Mouse (Mus musculus) B cell, adult 67 days (primary cell): ENCODE measurements around the gene Perm1. TPM values are rescaled to one million over a fixed set of nuclear protein-coding genes. Genes with fewer than 3 reads are reported as not detected.

Experiments
- total RNA-seq, 2 experiments: library from RNA; stranded (reverse); gene quantifications; 4 replicates each; pipeline ENCODE4 v1.2.4; 2023

The Perm1 gene
- total RNA-seq, result under 1 TPM; 0.24 to 0.44 TPM

DNA sequence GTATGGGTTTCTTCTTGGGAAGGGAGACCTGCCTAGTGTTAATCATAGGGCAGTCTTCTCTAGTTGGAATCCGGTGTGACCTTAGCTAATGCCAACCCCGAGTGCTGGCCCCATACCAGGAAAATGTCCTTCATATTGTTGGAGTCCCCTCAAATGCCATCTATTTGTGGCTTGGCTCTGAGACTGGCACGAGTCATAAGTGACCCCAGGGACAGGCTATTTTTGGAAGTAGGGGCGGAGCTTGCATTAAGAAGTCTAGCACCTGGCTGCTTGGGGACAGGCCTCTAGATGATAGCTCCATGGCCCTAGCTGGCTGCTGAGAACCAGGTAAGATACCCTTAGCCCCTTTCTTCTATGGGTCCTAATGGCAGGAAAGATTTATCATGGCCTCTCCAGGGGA is at the start of gene Perm1:
Perm1 (plus strand) TSS at position 220 of the 400 bp plus-strand sequence.

DNA sequence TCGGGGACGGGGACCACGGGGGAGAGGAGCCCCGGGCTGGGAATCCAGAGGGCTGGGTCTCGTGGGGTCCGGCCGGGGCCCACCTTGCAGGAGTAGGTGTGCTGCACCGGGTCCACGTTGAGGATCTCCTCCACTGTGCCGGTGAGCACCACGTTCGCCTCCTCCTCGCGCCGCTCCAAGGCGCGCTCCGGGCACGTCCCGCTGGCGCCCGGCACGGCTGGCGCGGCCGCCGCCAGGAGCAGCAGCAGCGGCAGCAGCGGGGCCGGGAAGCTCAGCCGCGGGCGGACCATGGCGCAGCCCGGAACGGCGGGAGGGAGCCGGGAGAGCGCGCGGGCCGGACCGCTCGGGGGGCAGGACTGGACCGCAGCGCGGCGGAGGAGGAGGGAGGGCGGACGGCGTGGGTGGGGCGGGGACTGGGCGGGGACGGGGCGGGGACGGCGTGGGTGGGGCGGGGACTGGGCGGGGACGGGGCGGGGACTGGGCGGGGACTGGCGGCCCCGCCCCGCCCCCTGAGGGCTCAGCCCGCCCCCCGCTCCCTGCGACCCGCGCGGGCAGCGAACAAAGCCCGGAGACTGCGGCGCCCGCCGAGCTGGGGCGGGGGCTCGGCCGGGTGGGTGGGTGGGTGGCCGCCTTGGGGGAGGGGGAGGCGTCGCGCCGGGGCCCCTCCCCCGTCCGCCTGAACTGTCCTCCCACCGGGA is 18.4 kb upstream of the Perm1 start, which contains the start of gene Agrn:
Agrn (minus strand) TSS at position 358 of the 698 bp plus-strand sequence.

DNA sequence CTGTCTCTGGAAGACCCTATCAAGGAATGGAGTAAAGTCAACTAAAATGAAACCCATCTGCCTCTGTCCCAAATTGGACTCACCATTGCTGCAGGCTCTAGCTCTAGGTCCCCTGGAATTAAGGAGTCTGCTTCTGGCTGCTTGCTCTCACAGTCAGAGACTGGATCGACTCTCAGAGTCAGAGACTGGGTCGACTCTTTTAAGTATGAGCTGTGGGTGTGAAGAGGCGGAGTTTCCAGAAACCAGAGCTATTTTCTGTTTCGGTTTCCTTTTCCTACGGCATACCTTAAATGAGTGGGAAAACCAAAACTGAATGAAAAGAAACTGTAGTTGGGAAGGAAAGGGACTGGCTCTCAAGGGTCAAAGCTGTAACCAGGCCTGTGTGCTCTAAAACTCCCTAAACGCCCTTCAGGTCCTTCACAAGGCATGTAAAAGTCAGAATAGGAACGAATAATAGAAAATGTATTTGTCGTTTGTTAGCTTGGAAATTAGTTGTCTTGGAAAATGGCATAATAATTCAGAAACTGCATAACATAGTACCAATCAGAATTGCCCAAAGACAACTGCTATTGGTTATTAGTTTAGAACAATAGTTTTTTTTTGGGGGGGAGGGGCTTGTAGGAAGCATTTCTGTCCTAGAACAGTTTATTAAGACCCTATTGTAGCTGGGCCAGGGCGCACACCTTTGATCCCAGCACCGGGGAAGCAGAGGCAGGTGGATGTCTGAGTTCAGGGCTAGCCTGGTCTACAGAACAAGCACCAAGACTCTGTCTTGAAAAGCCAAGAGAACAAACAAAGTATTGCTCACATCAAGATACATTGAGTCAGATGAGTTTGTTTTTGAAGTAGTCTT is 14.8 kb upstream of the Perm1 start, which contains the start of gene Isg15:
Isg15 (minus strand) TSS at position 196 of the 853 bp plus-strand sequence.

DNA sequence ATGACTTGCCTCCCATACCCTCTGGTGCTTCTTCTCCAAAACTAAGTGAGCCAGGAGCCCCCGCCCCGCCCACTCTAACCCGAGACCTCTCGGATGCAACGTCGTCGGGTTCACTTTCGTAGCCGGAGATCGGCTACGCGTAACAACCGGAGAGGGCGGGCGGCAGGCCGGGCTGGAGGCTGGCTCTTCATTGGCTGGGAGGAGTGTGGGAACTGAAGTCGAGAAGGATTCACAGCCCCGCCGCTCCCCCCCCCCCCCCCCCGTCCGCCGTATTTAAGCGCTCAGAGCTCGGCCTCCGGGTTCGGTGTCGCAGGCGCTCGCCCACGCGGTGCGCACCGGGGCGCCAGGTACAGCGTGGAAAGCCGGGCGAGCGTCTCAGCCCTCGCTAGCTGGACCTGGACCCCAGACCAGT is 12.7 kb upstream of the Perm1 start, which contains the start of gene AW011738:
AW011738 (plus strand) TSS at position 304 of the 412 bp plus-strand sequence.

DNA sequence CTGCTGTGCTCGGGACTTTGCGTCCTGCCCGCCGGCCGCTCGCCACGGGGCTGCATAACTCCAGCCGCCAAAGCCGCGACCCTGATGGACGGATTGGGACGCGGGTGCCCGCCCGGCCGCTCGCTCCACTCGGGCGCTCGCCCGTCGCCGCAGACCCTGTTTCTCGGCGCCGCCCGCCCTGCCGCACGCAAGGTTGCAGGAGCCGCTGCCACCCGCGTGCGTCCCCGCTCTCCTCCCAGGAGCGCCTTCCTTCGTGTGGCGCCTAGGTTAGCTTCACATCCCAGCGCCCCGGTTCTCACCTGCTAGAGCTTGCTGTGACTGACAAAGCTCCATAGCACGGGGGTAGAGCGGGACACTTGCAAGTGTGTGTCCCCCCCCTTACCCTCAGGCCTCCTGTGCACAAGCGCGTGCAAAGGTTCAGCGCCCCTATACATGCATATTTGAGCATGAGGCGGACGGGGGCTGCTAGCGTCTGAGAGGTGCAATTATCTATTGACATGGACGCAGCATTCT is 19.1 kb downstream of the Perm1 start, which contains the start of gene Plekhn1:
Plekhn1 (minus strand) TSS at position 157 of the 513 bp plus-strand sequence.

DNA sequence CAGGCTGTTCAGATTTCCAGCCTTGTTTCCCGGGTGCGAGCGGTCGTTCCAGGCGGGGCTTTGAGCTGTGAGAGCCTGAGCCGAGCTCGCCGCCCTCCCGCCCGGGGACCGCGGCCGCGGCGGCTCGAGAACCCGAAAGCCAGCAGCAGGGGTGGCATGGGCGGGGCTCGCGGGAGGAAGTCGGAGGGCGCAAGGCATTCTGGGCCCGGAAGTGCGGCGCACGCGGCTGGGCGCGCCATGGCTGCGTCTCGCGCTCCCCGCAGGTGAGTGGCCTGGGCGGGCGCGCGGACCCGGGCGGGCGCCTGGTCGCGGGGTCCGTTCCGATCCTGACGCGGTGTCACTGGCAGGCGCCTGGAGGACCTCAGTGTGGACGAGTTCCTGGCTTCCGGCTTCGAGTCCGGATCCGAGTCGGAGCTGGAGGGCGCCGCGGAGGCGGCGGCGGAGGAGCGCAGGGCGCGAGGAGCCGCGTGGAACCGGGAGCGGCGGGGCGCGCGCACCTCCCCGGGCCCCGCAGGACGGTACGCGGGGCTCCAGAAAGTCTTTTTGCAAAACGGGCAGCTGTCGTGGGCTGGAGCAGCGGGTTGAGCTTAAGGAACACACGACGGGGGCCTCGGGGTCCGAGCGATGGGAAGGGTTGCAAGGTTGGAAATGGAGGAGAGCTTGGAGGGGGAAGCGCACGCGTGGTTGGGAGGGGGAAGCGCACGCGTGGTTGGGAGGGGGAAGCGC is 20.3 kb downstream of the Perm1 start, which contains the start of gene Noc2l:
Noc2l (plus strand) TSS at position 203 of the 726 bp plus-strand sequence.

DNA sequence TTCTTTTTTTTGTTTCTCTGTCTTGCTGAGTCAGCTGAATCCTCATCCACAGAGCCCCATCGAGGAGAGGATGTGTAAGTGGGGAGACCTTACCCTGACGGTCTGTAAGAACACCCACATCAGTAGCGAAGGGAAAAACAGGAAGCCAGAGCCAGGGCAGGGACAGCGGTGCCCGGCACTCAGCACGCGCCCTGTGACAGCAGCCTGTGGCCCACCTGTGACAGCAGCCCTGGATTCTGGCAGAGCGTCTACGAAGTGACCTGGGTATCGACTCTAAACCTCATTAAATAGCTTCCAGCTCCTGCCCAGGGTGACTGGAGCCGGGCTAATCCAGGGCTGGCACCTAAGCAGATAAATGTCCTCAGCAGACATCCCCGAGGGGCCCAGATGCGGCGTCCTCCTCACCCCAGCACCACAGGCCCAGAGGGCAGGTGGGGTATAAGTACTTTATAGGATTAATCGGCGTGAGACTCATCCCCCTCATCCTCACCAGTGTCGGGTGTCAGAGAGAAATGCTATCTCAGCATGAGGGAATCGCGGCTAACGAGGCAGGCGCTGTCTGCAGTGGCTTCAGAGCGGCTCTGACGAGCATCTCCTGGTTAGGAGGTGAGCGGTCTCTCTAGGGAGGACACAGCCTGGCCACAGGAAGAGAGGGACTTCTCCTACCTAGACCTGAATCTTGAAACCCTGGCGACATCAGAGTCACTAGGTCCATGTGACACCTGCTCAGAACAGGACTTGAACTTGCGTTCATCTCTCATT is 39.6 kb downstream of the Perm1 start, which contains the start of gene Samd11:
Samd11 (minus strand) TSS at position 580 of the 762 bp plus-strand sequence.

Other genes with a start within 250 kb of the Perm1 start
- gene B3galt6, start 223.2 kb upstream of the Perm1 start, total RNA-seq, result 1 to 10 TPM; 2.9 to 3.8 TPM
- 100 to 1,000 TPM; 124 to 134 TPM for gene Sdf4, start 223.0 kb upstream of the Perm1 start, total RNA-seq
- 10 to 100 TPM in 1 of 2 experiments, 1 to 10 TPM in 1; 3.7 to 11.2 TPM for gene Tnfrsf4, start 202.0 kb upstream of the Perm1 start, total RNA-seq
- gene Tnfrsf18, start 189.7 kb upstream of the Perm1 start, total RNA-seq, result 10 to 100 TPM; 15.0 to 17.0 TPM
- gene Ttll10, start 156.5 kb upstream of the Perm1 start, total RNA-seq, result not detected
- gene 9430015G10Rik, start 105.9 kb upstream of the Perm1 start, total RNA-seq, result 10 to 100 TPM; 67.6 to 67.9 TPM
- 1 to 10 TPM; 1.7 to 1.8 TPM for gene Rnf223, start 85.4 kb upstream of the Perm1 start, total RNA-seq
- gene Agrn, start 18.4 kb upstream of the Perm1 start, total RNA-seq, result 1 to 10 TPM; 1.8 to 4.1 TPM
- 1 to 10 TPM; 6.6 to 7.7 TPM for gene Isg15, start 15.1 kb upstream of the Perm1 start, total RNA-seq
- 1 to 10 TPM; 9.3 TPM for gene AW011738, start 12.6 kb upstream of the Perm1 start, total RNA-seq
- gene Plekhn1, start 19.0 kb downstream of the Perm1 start, total RNA-seq, result 10 to 100 TPM; 40.3 to 46.7 TPM
- 10 to 100 TPM; 91.8 to 99.4 TPM for gene Noc2l, start 20.1 kb downstream of the Perm1 start, total RNA-seq
- gene Samd11, start 39.8 kb downstream of the Perm1 start, total RNA-seq, result 1 to 10 TPM; 3.8 to 5.3 TPM
- not detected for gene Vmn2r-ps159, start 115.2 kb downstream of the Perm1 start, total RNA-seq